Mouse (Mus musculus): Measurements from ENCODE around the gene Osbpl3.

GRCm38 (mm10) chr6:50391951-50392350, 64.0 kb downstream of the Osbpl3 start:
- TF ChIP-seq CTCF (IDR thresholded peaks at IDR 0.05) (no peak), POLR2A (IDR thresholded peaks at IDR 0.05; ENCODE audit: insufficient read depth, low read depth, low read length) (no peak)
